Mouse (Mus musculus) erythroblast, embryonic 14.5 days (primary cell): ENCODE data around the gene Uck1.

Source experiments
- GATA1 ChIP-seq: IDR thresholded peaks from 2 replicates; pipeline ENCODE4 v1.6.1; 2012; ENCODE audit warnings: low read length, inconsistent platforms, mixed read lengths
- TAL1 ChIP-seq: IDR thresholded peaks from 3 replicates; pipeline ENCODE4 v1.6.1; 2012; ENCODE audit warnings: low read length, inconsistent platforms, mixed read lengths

GRCm38 (mm10) chr2:32282289-32282688, 22.3 kb upstream of the Uck1 start:
- TF ChIP-seq GATA1: no peak
- no peak for TF ChIP-seq TAL1
